Mouse (Mus musculus) E14TG2a.4 (cell line): ENCODE data around the gene Rassf2.

Experiments
- H3K27me3 ChIP-seq: 2 replicates; pipeline ENCODE4 v1.6.1; 2014; ENCODE audit warnings: low read length, control low read depth; ENCODE audit not compliant: insufficient read depth
- H3K36me3 ChIP-seq: 2 replicates; pipeline ENCODE4 v1.6.1; 2014; ENCODE audit warnings: low read length, control low read depth; ENCODE audit not compliant: insufficient read depth
- H3K4me1 ChIP-seq: replicated peaks from 2 replicates; pipeline ENCODE4 v1.6.1; 2014; ENCODE audit warnings: low read depth, low read length, control low read depth
- H3K4me3 ChIP-seq: replicated peaks from 2 replicates; pipeline ENCODE4 v1.5.1; 2014; ENCODE audit warnings: mild to moderate bottlenecking, low read length
- H3K9me3 ChIP-seq: 2 replicates; pipeline ENCODE4 v1.6.1; 2014; ENCODE audit warnings: low read length, control low read depth
- CTCF ChIP-seq: conservative IDR thresholded peaks from 2 replicates; pipeline ENCODE4 v1.5.1; 2014; ENCODE audit warnings: low read length
- NANOG ChIP-seq: IDR thresholded peaks from 2 replicates; pipeline ENCODE4 v1.6.1; 2014; ENCODE audit warnings: borderline replicate concordance, low read length, mixed read lengths
- POU5F1 ChIP-seq: IDR thresholded peaks from 2 replicates; pipeline ENCODE4 v1.6.1; 2014; ENCODE audit warnings: low read length, borderline replicate concordance

The Rassf2 gene

GRCm38 (mm10) chr2:131944370-131944769 is 85.7 kb downstream of the Rassf2 start:
- Histone ChIP-seq H3K4me3 (no peak overlapping the region), H3K27me3 (peaks cover 8% of the 10 kb centered on the region; the same call in 1 of the 2 replicates), H3K4me1 (peaks cover 11% of the 10 kb centered on the region), H3K36me3 (no peaks in the 10 kb centered on the region), H3K9me3 (peaks cover 12% of the 10 kb centered on the region)
- TF ChIP-seq POU5F1 (no peak), CTCF (no peak), NANOG (no peak)

GRCm38 (mm10) chr2:131941501-131941900 is 88.6 kb downstream of the Rassf2 start:
- Histone ChIP-seq H3K4me1 (peaks cover 13% of the 10 kb centered on the region), H3K27me3 (peaks cover 2% of the 10 kb centered on the region; the same call in 1 of the 2 replicates), H3K4me3 (no peak overlapping the region), H3K9me3 (peaks cover 12% of the 10 kb centered on the region), H3K36me3 (peaks cover 4% of the 10 kb centered on the region; the same call in 1 of the 2 replicates)
- TF ChIP-seq NANOG (no peak), CTCF (no peak), POU5F1 (no peak)

GRCm38 (mm10) chr2:131940506-131940905 is 89.6 kb downstream of the Rassf2 start:
- TF ChIP-seq NANOG = no peak
- no peak for TF ChIP-seq CTCF
- no peak for TF ChIP-seq POU5F1
- H3K36me3 ChIP-seq = peaks cover 4% of the 10 kb centered on the region; the same call in 1 of the 2 replicates
- H3K4me3 ChIP-seq = no peak overlapping the region
- H3K4me1 ChIP-seq = peaks cover 13% of the 10 kb centered on the region
- peaks cover 15% of the 10 kb centered on the region for H3K9me3 ChIP-seq
- no peaks in the 10 kb centered on the region for H3K27me3 ChIP-seq
